Mouse (Mus musculus): ENCODE results near the gene Vps35l.

DNA sequence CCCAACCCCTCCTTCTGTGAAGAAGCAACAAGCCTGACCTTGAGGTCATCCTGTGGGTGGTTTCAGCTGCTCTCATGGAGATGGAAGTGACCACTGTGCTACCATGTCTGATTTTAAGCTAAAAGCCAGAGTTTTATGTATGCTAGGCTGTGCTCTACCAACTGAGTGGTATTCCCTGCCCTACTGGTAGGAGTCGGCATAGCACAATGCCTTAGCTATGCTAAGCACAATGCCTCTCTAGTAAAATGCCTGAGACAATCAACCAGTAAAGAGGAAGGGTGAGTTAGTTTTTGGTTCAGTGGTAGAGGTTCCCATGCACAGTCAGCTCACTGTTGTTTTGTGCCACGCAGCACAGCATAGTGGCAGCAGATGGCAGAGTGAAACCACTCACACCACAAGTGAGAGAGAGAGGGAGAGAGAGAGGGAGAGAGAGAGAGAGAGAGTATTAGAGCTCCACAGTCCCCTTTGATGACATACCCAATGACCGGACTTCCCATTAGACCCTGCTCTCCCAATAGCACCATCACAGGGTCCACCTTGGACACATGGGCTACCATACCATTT is 139.5 kb downstream of the Vps35l start:
- TF ChIP-seq CTCF (IDR thresholded peaks at IDR 0.05; ENCODE audit: insufficient read depth, low read length) (no peak), POLR2A (IDR thresholded peaks at IDR 0.05; ENCODE audit: borderline replicate concordance, extremely low read depth, low read depth, low read length) (no peak)
